Mouse (Mus musculus) cerebellum, adult 11 months (tissue): Measurements from ENCODE around the gene Onecut3.

Experiments
- DNase-seq: peaks from one replicate; pipeline ENCODE4 v3.0.0; 2022

Gene Onecut3

DNA sequence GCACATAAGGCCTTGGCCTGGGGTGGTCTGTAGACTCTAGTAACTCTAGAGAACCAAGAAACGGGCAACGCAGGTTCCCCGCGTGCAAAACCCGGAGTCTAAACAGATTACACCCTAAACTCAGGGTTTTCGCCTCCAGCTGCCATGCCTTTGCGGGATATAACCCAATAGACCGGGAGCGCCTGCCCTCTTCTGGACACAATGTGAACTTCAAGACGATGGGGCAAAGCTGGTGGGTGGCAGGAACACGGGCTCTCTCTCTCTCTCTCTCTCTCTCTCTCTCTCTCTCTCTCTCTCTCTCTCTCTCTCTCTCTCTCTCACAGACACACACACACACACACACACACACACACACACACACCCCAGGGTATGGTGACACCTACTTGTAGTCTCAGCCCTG lies 11.6 kb downstream of the Onecut3 start:
- peak; percentile 36 for DNase-seq

DNA sequence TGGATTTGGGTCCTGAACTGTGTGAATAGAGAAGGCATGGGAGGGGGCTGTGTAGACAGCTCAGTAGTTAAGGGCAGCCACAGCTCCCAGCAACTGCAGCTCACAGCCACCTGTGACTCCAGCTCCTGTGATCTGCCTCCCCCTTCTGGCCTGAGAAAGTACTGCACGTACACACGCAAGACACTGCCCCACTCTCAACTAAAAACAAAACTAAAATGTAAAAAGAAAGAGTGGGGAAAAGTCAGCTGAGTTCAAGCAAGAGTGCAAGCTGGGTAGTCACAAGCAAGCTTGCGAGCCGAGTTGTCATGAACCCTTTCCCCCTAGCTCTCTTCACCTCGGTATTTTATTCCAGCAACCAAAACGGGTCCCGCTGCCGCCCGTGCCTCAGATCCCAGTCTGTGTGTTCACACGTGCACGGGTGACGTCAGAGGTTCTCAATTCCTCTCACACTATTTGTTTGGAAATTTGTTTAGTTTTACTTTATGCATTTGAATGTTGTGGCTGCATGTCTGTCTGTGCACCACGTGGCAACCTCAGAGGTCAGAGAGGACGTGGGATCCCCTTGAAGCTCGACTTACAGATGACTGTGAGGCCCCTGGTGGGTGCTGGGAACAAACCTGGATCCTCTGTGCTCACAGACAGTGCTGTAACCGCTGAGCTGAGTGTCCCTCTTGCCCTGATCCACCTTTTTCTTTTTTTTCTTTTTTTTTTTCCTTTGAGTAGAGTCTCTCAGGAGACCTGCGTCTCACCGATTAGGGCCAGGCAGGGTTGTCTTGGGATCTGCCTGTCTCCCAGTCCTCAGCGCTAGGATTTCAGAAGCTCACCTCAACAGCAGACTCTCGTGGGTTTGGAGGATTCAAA lies 15.0 kb downstream of the Onecut3 start:
- DNase-seq = peak; percentile 66

DNA sequence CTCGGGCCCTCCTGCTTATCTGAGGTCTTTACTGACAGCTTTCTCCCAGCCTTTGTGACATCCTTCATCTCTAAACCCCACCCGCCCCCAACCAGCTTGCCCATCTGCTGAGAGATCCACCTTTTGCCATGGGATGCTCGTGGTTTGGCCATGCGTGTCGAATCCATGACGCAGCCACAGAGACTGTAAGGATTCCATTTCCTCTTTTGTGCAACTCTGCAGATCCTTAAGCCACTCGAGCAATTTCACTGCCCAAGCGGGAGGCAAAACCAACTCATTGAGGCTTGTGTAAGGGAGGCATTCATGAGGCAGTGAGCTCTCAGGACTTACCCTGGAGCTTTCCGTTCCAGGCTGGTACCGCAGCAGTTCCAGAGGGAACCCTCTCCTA lies 15.6 kb downstream of the Onecut3 start:
- no peak for DNase-seq

DNA sequence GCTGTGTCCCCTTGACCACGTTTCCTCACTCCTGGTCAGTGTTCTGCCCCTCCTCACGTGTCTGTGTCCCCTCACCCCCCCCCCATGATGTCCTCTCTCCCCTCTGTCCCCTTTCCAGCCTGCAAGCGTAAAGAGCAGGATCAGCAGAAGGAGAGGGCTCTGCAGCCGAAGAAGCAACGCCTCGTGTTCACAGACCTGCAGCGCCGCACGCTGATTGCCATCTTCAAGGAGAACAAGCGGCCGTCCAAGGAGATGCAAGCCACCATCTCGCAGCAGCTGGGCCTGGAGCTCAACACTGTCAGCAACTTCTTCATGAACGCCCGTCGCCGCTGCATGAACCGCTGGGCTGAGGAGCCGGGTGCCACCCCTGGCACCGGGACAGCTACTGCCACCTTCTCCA lies 19.1 kb downstream of the Onecut3 start:
- no peak for DNase-seq

DNA sequence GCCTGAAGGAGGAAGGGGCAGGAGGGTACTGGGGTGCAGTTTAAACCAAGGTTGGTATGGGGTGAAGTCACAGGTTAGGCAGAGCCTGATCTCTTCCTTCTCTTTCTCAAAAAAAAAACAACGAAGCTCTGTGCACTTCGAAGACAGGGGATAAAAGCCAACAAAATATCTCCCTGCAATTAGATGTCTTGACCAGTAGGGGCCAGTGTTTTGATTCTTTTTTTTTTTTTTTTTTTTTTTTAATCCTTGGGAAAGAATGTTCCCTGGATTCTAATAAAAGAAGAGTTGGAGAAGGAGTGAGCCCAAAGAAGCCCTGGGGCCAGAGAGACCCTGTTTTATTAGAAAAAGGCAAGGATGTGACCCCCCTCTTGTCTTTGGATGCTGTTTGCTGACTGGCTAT lies 24.7 kb downstream of the Onecut3 start:
- DNase-seq = no peak

DNA sequence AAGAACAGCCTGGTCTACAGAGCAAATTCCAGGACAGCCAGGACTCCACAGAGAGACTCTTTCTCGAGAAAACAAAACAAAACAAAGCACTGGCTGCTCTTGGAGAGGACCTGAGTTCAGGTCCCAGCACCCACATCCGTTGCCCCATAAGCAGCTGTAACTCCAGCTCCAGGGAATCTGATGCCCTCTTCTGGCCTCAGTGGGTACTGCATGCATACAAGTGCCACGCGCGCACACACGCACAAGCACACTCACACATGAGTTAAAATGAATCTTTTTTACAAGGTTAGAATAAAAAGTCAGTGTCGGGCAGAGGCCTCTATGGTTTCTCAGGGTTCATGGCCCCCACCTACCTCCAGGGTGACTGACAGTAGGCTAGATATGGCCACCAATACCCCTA lies 28.7 kb downstream of the Onecut3 start:
- no peak for DNase-seq

DNA sequence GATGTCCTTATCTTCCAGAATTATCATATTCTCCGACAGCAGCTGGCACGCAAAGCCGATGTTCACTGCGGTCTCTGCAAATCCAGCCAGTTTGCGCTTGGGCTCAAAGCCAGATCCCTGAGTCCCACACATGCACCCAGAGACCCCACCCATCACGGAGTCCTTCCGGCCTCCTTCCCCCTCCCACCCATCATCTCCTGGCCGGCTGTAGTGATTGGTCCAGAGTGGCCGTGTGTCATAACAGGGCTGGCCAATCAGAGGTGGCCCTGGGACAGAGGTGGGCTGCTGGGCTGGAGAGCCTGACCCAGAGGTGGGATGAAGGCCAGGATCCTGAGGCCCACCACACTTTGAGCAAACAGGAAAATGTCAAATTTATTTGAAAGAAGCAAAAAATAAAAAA lies 31.5 kb downstream of the Onecut3 start:
- no peak for DNase-seq

DNA sequence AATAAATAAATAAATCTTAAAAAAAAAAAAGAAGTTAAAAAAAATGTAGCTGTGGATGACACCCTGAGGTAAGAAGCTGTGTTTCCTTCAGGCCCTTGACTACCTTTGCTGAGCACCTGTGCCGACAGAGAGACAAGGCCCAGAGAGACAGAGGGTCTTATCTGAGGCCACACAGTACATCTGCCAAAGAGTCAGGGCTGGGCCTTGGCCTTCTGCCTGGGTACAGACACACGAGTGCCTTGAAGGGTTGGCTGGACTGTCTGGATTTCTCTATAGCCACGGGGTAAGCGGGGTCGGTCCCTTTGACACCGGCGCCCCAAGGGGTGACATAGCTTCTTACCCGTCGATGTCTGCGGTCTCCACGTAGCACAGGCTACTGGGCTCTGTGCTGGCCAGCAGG lies 38.1 kb downstream of the Onecut3 start:
- no peak for DNase-seq

- DNase-seq = no peak
These were observed 39.1 kb downstream of the Onecut3 start for GRCm38 (mm10) chr10:80533704-80534103.

- DNase-seq = no peak
These were observed 40.4 kb downstream of the Onecut3 start for GRCm38 (mm10) chr10:80535071-80535470.

DNA sequence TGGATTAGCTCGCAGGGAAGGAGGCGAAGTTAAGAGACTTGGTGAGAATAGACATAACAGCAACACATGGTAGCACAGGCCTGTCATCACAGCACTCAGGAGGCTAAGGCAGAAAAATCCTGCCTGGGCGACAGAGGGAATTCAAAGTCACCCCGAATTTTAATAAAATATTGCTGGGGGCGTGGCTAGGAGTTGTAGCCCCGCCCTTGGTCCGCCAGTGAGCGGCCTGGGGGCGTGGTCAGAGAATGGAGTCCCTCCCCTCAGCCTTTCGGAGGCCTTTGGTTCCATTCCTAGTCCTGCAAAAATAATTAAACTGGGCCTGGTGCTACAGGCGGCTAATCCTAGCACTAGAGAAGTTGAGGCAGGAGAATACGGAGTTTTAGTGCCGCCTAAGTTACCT lies 41.1 kb downstream of the Onecut3 start:
- no peak for DNase-seq

- DNase-seq = no peak
These were observed 43.5 kb downstream of the Onecut3 start for GRCm38 (mm10) chr10:80538180-80538579.

DNA sequence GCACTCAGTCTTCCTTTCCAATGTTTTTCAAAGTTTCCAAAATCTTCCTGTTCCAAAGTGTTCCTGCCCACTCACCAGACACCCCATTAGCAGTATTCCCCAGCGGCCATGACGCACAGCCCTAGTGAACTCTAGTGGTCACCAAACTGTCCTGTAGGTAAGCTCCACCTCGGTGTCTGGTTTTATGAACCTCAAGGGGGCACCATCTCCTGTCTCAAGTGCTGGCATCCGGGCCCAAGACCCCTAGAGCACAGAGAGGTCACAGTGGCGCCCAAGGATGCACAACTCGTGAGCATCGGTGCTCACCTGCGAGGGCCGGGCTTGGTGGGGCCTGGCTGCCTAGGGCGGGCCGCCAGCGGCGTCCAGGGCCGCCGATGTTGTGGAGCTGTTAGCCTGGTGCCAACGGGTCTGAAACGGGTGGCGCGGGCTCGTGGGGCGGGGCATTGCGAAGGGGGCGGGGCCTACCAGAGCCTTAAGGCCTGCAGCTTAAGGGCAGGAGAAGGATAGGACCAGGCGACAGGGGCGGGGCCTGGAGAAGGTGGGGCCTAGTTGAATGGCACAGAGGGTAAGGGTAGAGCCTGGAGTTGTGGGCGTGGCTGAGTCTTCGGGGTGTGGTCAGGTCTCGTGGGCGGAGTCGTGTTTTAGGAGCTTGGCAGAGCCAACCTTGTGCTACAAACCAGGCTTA lies 44.2 kb downstream of the Onecut3 start, which contains the start of gene Atp8b3:
Atp8b3 (minus strand) TSS at position 415 of the 685 bp plus-strand sequence.
- no peak for DNase-seq

GRCm38 (mm10) chr10:80539493-80539892 lies 44.9 kb downstream of the Onecut3 start:
- no peak for DNase-seq

DNA sequence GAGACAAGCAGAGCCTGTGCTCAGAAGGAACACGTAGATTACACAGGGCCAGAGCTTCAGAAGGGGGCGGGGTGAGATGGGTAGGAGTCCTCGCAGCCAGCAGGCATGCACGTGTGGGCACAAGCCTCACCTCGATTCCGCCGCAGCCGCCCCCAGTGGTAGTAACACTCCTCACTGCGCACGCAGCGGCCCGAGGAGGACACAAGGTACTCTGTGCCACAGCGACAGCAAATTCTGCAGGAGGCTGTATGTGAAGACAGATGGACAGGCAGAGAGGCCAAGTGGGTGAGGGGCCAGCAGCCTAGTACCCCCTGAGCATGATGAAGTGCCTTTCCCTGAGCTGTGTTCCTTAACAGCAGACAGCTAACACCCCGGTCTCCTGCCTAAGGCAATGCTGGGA lies 49.2 kb downstream of the Onecut3 start:
- DNase-seq = no peak

DNA sequence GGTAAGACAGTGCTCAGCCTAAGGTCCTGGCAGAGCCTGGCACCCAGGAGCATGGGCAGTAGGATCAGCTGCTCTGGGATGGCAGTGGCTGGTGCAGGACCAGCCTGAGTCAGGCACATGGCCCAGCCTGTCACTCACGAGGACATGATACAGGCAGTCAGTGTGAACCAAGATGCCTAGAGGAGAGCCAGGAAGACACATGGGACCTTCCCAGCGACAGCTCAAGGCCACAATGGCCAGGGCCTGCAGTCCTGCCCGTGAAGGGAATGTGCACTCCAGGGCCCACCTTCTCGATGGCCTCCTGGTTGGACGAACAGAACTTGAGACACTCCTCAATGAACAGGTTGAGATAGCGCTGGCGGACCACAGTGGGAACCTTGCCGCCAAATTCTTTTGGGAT lies 51.0 kb downstream of the Onecut3 start:
- no peak for DNase-seq

GRCm38 (mm10) chr10:80546945-80547344 lies 52.3 kb downstream of the Onecut3 start:
- no peak for DNase-seq

DNA sequence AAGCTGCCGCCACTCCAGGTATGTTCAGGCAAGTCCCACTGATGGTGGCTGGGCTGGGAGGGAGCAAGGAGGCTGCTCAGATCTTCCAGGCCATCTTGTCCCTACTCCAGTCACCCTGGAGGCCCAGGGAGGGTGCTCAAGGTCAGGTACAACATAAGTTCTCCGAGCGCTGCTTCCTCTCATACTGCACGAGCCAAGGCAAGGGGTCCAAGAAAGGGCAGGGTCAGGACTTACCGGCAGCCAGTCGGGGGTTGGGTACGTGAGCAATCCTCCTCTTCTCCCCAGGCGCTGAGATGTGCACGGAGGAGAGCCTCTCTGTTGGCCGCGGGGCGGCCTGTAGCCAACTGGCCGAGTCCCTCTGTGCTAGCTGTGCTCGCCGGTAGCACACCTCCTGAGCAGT lies 52.9 kb downstream of the Onecut3 start:
- no peak for DNase-seq

- DNase-seq = no peak
These were observed 53.9 kb downstream of the Onecut3 start for GRCm38 (mm10) chr10:80548428-80549006.

GRCm38 (mm10) chr10:80549279-80549678 lies 54.6 kb downstream of the Onecut3 start:
- DNase-seq = no peak

GRCm38 (mm10) chr10:80552364-80552763 lies 57.7 kb downstream of the Onecut3 start:
- no peak for DNase-seq

DNA sequence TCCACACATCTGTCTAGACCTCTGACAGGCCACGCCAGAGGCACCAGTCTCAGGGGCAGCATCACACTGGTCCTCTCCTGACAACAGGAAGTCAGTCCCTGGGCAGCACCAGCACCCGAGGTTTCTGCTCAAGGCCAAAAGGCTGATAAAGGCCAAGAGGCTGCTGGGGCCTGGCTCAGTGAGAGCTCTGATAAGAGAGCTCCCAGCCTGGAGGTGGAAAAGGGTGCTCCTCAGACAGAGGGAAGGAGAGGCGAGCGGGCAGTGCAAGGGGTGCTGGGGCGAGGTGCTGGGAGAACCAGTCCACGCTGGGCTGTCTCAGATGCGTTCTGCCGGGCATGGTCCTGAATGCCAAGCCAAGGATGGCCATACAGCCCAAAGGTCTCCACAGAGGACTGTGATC lies 58.9 kb downstream of the Onecut3 start:
- no peak for DNase-seq

GRCm38 (mm10) chr10:80553997-80554396 lies 59.4 kb downstream of the Onecut3 start:
- no peak for DNase-seq

DNA sequence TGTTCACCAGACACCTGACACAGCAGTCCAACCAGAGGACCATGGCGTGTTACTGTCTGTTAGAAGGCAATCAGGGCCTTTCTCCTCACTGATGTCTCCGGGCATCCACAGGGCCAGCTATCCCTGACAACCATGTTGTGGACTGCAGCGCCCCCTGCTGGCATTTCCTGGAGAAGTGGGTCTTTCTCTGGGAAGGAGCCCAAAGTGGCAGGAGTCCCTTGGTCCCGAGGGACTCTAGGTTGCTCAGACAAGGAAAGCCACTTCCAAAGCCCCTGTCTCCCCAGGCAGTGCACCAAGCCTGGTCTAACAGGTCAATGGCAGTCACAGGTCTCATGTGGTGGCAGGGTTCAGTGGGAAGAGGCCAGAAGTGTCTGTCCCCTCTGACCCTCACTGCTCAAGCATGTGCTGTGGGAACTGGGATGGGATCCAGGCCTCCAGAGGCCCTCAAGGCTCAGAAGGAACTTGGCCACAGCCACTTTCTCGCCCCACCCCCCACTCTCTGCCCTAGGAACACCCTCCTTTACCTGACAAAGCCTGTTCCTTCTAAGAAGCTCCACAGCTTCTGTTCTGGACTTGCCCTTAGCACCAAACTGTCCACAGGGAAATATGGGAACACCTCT lies 62.8 kb downstream of the Onecut3 start:
- DNase-seq = peak; percentile 71
